Mouse (Mus musculus): Measurements from ENCODE around the gene Gh. TPM values are rescaled to one million over a fixed set of nuclear protein-coding genes. Genes with fewer than 3 reads are reported as not detected.

Gene Gh
- polyA plus RNA-seq (2017; shearing (Covaris generic)): not detected

GRCm38 (mm10) chr11:106301765-106302164 lies at the start of gene Gh:
Gene Gh (minus strand): TSS chr11:106301865.

GRCm38 (mm10) chr11:106314333-106314812 lies 12.7 kb upstream of the Gh start, which contains the start of gene Cd79b:
Gene Cd79b (minus strand): TSS chr11:106314762.

GRCm38 (mm10) chr11:106276454-106276853 lies 25.2 kb downstream of the Gh start, which contains the start of gene Tcam1:
Gene Tcam1 (plus strand): TSS chr11:106276672.

GRCm38 (mm10) chr11:106272644-106273310 lies 28.9 kb downstream of the Gh start, which contains the start of gene Smarcd2:
Gene Smarcd2 (minus strand): TSS chr11:106272972.

GRCm38 (mm10) chr11:106255685-106256451 lies 45.8 kb downstream of the Gh start, which contains the start of the genes Ftsj3 and Psmc5:
Gene Ftsj3 (minus strand): TSS chr11:106256079.
Gene Psmc5 (plus strand): TSS chr11:106256154.

Other genes starting within 250 kb of the Gh start
- 15.5 TPM for gene Taco1, start 235.8 kb downstream of the Gh start, polyA plus RNA-seq (2017; shearing (Covaris generic))
- gene Map3k3, start 217.3 kb downstream of the Gh start, polyA plus RNA-seq (2017; shearing (Covaris generic)): 102 TPM
- 0.87 TPM for gene Gm10840, start 141.0 kb downstream of the Gh start, polyA plus RNA-seq (2017; shearing (Covaris generic))
- gene Limd2, start 141.0 kb downstream of the Gh start, polyA plus RNA-seq (2017; shearing (Covaris generic)): 1,824 TPM
- gene Strada, start 99.7 kb downstream of the Gh start, polyA plus RNA-seq (2017; shearing (Covaris generic)): 33.1 TPM
- gene Ccdc47, start 85.5 kb downstream of the Gh start, polyA plus RNA-seq (2017; shearing (Covaris generic)): 97.3 TPM
- 104 TPM for gene Ddx42, start 84.9 kb downstream of the Gh start, polyA plus RNA-seq (2017; shearing (Covaris generic))
- 72.1 TPM for gene Ftsj3, start 45.8 kb downstream of the Gh start, polyA plus RNA-seq (2017; shearing (Covaris generic))
- 192 TPM for gene Psmc5, start 45.7 kb downstream of the Gh start, polyA plus RNA-seq (2017; shearing (Covaris generic))
- gene Smarcd2, start 28.9 kb downstream of the Gh start, polyA plus RNA-seq (2017; shearing (Covaris generic)): 186 TPM
- 0.18 TPM for gene Tcam1, start 25.2 kb downstream of the Gh start, polyA plus RNA-seq (2017; shearing (Covaris generic))
- 39.5 TPM for gene Cd79b, start 12.9 kb upstream of the Gh start, polyA plus RNA-seq (2017; shearing (Covaris generic))
- not detected for gene Scn4a, start 51.4 kb upstream of the Gh start, polyA plus RNA-seq (2017; shearing (Covaris generic))
- 0.24 TPM for gene Prr29, start 63.6 kb upstream of the Gh start, polyA plus RNA-seq (2017; shearing (Covaris generic))
- 119 TPM for gene Icam2, start 86.2 kb upstream of the Gh start, polyA plus RNA-seq (2017; shearing (Covaris generic))
- gene Ern1, start 186.0 kb upstream of the Gh start, polyA plus RNA-seq (2017; shearing (Covaris generic)): 4.1 TPM